21 mouse cellular contexts compared by ENCODE assay signal in genomic region chr14:103535511-103536024, GRCm38 (mm10). TPM values are rescaled to one million over a fixed set of nuclear protein-coding genes. Genes with fewer than 3 reads are reported as not detected.
"Had no signal": no experiment of that assay in that cellular context is flagged by ENCODE, and none has a peak within 500 bp of the region (broad histone marks: within the 10 kb centered on the region; RNA-seq: fewer than 3 reads in every experiment).

No protein-coding gene starts in this region.

- H3K4me3 ChIP-seq: limb, embryonic 12.5 days; limb, embryonic 15.5 days; midbrain, embryonic 13.5 days; myocyte; neural tube, embryonic 13.5 days had no signal

- DNase-seq: kidney, adult 9 months; kidney, postnatal 14 days; left cerebral cortex, postnatal 4 days; liver, postnatal 0 days; retina, postnatal 1 day; thymus, adult 18-20 months; thymus, postnatal 36 days had no signal

- H3K4me1 ChIP-seq: limb, embryonic 12.5 days; limb, embryonic 15.5 days; midbrain, embryonic 13.5 days; neural tube, embryonic 13.5 days had no signal

- H3K9me3 ChIP-seq: limb, embryonic 12.5 days; limb, embryonic 15.5 days; midbrain, embryonic 13.5 days; neural tube, embryonic 13.5 days had no signal

- H3K9ac ChIP-seq: limb, embryonic 12.5 days; limb, embryonic 15.5 days; liver, embryonic 14.5 days; liver, postnatal 0 days; lung, embryonic 14.5 days; midbrain, embryonic 13.5 days; neural tube, embryonic 13.5 days had no signal

- H3K36me3 ChIP-seq: limb, embryonic 12.5 days; limb, embryonic 15.5 days; midbrain, embryonic 13.5 days; neural tube, embryonic 13.5 days had no signal

- H3K27ac ChIP-seq: limb, embryonic 12.5 days; limb, embryonic 15.5 days; liver, embryonic 14.5 days; macrophage; midbrain, embryonic 13.5 days; neural tube, embryonic 13.5 days had no signal

- ATAC-seq: liver, postnatal 0 days; lung, postnatal 0 days; midbrain, embryonic 13.5 days; midbrain, embryonic 16.5 days had no signal

- H3K27me3 ChIP-seq: limb, embryonic 12.5 days; limb, embryonic 15.5 days; midbrain, embryonic 13.5 days; neural tube, embryonic 13.5 days had no signal

- H3K4me2 ChIP-seq: limb, embryonic 12.5 days; limb, embryonic 15.5 days; liver, embryonic 11.5 days; lung, embryonic 14.5 days; midbrain, embryonic 13.5 days; neural tube, embryonic 13.5 days had no signal

RNA-seq across cellular contexts. Expression of gene Scel, which starts 22.4 kb away (rescaled TPM):
- total RNA-seq: megakaryocyte-erythroid progenitor cell, adult 5-6 weeks had no signal
- polyA plus RNA-seq: liver, postnatal 0 days; myocyte; small intestine, adult 2 months; testis, adult 2 months had no signal
